Comparison of ENCODE assay signal across 8 mouse cellular contexts in the genomic region with DNA sequence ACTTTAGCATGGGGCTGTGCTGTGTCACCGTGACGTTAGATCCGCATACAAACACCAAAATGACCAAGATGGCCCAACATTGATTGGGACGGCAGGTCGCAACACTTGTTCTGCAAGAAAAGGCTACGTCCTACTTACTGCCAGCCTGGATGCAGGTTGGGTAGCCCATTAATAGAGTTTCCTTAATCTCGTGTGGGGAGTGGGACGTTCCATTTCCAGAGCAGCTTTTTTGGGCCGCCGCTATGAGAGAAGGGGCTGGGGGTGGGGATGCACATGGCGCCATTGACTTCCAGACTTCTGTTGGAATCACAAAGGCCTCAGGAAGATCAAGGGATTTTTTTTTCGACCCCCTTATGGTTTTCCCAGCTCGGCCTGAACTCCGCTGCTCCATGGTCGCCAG. TPM values are rescaled to one million over a fixed set of nuclear protein-coding genes. Genes with fewer than 3 reads are reported as not detected.
DNase-seq lines count a peak whose midpoint lies in the region; ATAC-seq and TF ChIP-seq lines count a peak whose summit lies in the region.

No protein-coding gene starts in this region.

- H3K4me3 ChIP-seq in lung, embryonic 14.5 days (ENCODE audit: low read depth, low read length) = peak overlapping the region; percentile 73
- peak overlapping the region; percentile 71 for H3K4me3 ChIP-seq in forebrain, embryonic 15.5 days
- H3K4me3 ChIP-seq in liver, embryonic 14.5 days (ENCODE audit: insufficient read depth in 1 of 2, low read depth in 2 of 2, low read length in 2 of 2) = peak overlapping the region; percentile 74 to 87; a peak in 2 of 4 replicates
- H3K4me3 ChIP-seq in stomach, embryonic 14.5 days (ENCODE audit: low read depth, low read length) = peak overlapping the region; percentile 87

- peak overlapping the region; percentile 9; the same call in 1 of the 2 replicates for H3K9ac ChIP-seq in lung, embryonic 14.5 days
- no peak overlapping the region for H3K9ac ChIP-seq in forebrain, embryonic 15.5 days (replicated peaks)
- no peak overlapping the region for H3K9ac ChIP-seq in liver, embryonic 14.5 days (replicated peaks)
- 0 out of 2 replicates have a peak overlapping the region, but pooled peaks have one; percentile 6 for H3K9ac ChIP-seq in stomach, embryonic 14.5 days (replicated peaks; ENCODE audit: low read depth, low read length)

- DNase-seq in lung, embryonic 14.5 days = peak; percentile 31
- no peak for DNase-seq in lung, postnatal 14 days
- DNase-seq in liver, embryonic 14.5 days (ENCODE audit: low read depth in 3 of 3, low spot score in 3 of 3) = no peak
- no peak for DNase-seq in right cerebral cortex, postnatal 14 days
- no peak for DNase-seq in gastrocnemius, postnatal 4 days (ENCODE audit: low spot score in 2 of 2)
- DNase-seq in adrenal gland, postnatal 36 days = no peak

- H3K4me2 ChIP-seq in lung, embryonic 14.5 days = peak overlapping the region; percentile 94
- peak overlapping the region; percentile 94 for H3K4me2 ChIP-seq in forebrain, embryonic 15.5 days (replicated peaks)
- peak overlapping the region; percentile 87 for H3K4me2 ChIP-seq in liver, embryonic 14.5 days (ENCODE audit: low read depth)
- peak overlapping the region; percentile 92 for H3K4me2 ChIP-seq in stomach, embryonic 14.5 days (replicated peaks; ENCODE audit: low read depth, low read length)

- no peak overlapping the region for H3K27ac ChIP-seq in lung, embryonic 14.5 days (ENCODE audit: low read depth)
- H3K27ac ChIP-seq in forebrain, embryonic 15.5 days (replicated peaks) = no peak overlapping the region
- no peak overlapping the region for H3K27ac ChIP-seq in liver, embryonic 14.5 days
- no peak overlapping the region for H3K27ac ChIP-seq in stomach, embryonic 14.5 days (ENCODE audit: low read length)

- peaks cover 10% of the 10 kb centered on the region for H3K36me3 ChIP-seq in lung, embryonic 14.5 days (ENCODE audit: insufficient read depth)
- no peaks in the 10 kb centered on the region for H3K36me3 ChIP-seq in forebrain, embryonic 15.5 days
- peaks cover 2% of the 10 kb centered on the region; the same call in 1 of the 2 replicates for H3K36me3 ChIP-seq in liver, embryonic 14.5 days (replicated peaks; ENCODE audit: control insufficient read depth, insufficient read depth, low read depth)
- no peaks in the 10 kb centered on the region; the same call in 1 of the 2 replicates for H3K36me3 ChIP-seq in stomach, embryonic 14.5 days (ENCODE audit: control insufficient read depth, insufficient read depth, low read length)

- H3K27me3 ChIP-seq in lung, embryonic 14.5 days (ENCODE audit: insufficient read depth, low read length) = peaks cover 24% of the 10 kb centered on the region
- H3K27me3 ChIP-seq in forebrain, embryonic 15.5 days = peaks cover 45% of the 10 kb centered on the region
- peaks cover 41% of the 10 kb centered on the region for H3K27me3 ChIP-seq in liver, embryonic 14.5 days (ENCODE audit: control insufficient read depth, insufficient read depth, low read length)
- H3K27me3 ChIP-seq in stomach, embryonic 14.5 days (ENCODE audit: control insufficient read depth, insufficient read depth, low read length) = 0 out of 2 replicates have a peak, but pooled peaks cover 3% of the 10 kb centered on the region

- no peak for TF ChIP-seq EP300 in liver, embryonic 14.5 days (IDR thresholded peaks at IDR 0.05; ENCODE audit: low read depth)

- H3K4me1 ChIP-seq in lung, embryonic 14.5 days (ENCODE audit: insufficient read depth) = peaks cover 23% of the 10 kb centered on the region
- peaks cover 48% of the 10 kb centered on the region for H3K4me1 ChIP-seq in forebrain, embryonic 15.5 days
- peaks cover 0 to 10% of the 10 kb centered on the region in 2 experiments; a peak in 2 of 4 replicates for H3K4me1 ChIP-seq in liver, embryonic 14.5 days (replicated peaks; ENCODE audit: control insufficient read depth in 2 of 2, insufficient read depth in 2 of 2, low read length in 1 of 2)
- H3K4me1 ChIP-seq in stomach, embryonic 14.5 days (ENCODE audit: control insufficient read depth, insufficient read depth, low read length) = peaks cover 28% of the 10 kb centered on the region

- no peak for TF ChIP-seq CTCF in lung, embryonic 14.5 days (IDR thresholded peaks at IDR 0.05; ENCODE audit: low read depth)
- no peak for TF ChIP-seq CTCF in liver, embryonic 14.5 days (IDR thresholded peaks at IDR 0.05; ENCODE audit: low read depth)

- 8% methylated on average over 15 of the region's 15 CpGs for WGBS in lung, embryonic 14.5 days
- WGBS in forebrain, embryonic 15.5 days = 4% methylated on average over 15 of the region's 15 CpGs
- WGBS in liver, embryonic 14.5 days (ENCODE audit: insufficient replicate concordance) = 4% methylated on average over 15 of the region's 15 CpGs
- 10% methylated on average over 15 of the region's 15 CpGs for WGBS in stomach, embryonic 14.5 days

- no peak for ATAC-seq in lung, embryonic 14.5 days (ENCODE audit: insufficient read depth)
- ATAC-seq in forebrain, embryonic 15.5 days (replicated peaks) = no peak
- no peak for ATAC-seq in liver, embryonic 14.5 days (ENCODE audit: insufficient read depth)
- no peak for ATAC-seq in stomach, embryonic 14.5 days (ENCODE audit: insufficient number of reproducible peaks, insufficient read depth, low FRiP score, low read depth)

- H3K9me3 ChIP-seq in lung, embryonic 14.5 days (ENCODE audit: low read depth, low read length) = no peaks in the 10 kb centered on the region
- no peaks in the 10 kb centered on the region for H3K9me3 ChIP-seq in forebrain, embryonic 15.5 days
- H3K9me3 ChIP-seq in liver, embryonic 14.5 days (ENCODE audit: control insufficient read depth, low read length) = no peaks in the 10 kb centered on the region
- H3K9me3 ChIP-seq in stomach, embryonic 14.5 days (ENCODE audit: control insufficient read depth, low read depth, low read length) = no peaks in the 10 kb centered on the region

RNA-seq across cellular contexts. Expression of a gene that starts 1.1 kb away (rescaled TPM):
- polyA plus RNA-seq in lung, embryonic 14.5 days (2014; fragmentation: Nextera tagmentation; extraction: Ambion mirVana) = 27.9 and 29.9 TPM in 2 replicates
- polyA plus RNA-seq in forebrain, embryonic 15.5 days (2015; fragmentation: Nextera tagmentation; extraction: Ambion mirVana) = 11.8 and 12.0 TPM in 2 replicates
- 4.5 and 5.0 TPM in 2 replicates for polyA plus RNA-seq in liver, embryonic 14.5 days (2012; rRNA removed)
- 3.3 and 4.0 TPM in 2 replicates for polyA plus RNA-seq in liver, embryonic 14.5 days (2014; fragmentation: Nextera tagmentation; extraction: Ambion mirVana)
- 19.9 and 22.6 TPM in 2 replicates for polyA plus RNA-seq in stomach, embryonic 14.5 days (2014; fragmentation: Nextera tagmentation; extraction: Ambion mirVana)
- total RNA-seq in gastrocnemius, postnatal 4 days (2021) = 10 to 100 TPM; 18.0 to 23.7 TPM
- total RNA-seq in adrenal gland, postnatal 36 days (2021) = 10 to 100 TPM; 28.0 to 51.3 TPM

Comparison
In these comparisons a context has a peak if more than half of its experiments do, and no peak if none do; other contexts are left out.
1. H3K9ac ChIP-seq: peak in lung, embryonic 14.5 days (single experiment) and stomach, embryonic 14.5 days (single experiment); none in forebrain, embryonic 15.5 days (single experiment) and liver, embryonic 14.5 days (single experiment).
2. Peak in every context shown above with its lines, with median percentiles within 50 percentile points of each other: H3K4me2 ChIP-seq and H3K4me3 ChIP-seq.